Mouse (Mus musculus): Measurements from ENCODE around the gene Edem1.

Gene Edem1

GRCm38 (mm10) chr6:108881074-108881473, 52.6 kb downstream of the Edem1 start:
- TF ChIP-seq GATA4 (IDR thresholded peaks at IDR 0.05; ENCODE audit: insufficient replicate concordance, low read length): no peak

DNA sequence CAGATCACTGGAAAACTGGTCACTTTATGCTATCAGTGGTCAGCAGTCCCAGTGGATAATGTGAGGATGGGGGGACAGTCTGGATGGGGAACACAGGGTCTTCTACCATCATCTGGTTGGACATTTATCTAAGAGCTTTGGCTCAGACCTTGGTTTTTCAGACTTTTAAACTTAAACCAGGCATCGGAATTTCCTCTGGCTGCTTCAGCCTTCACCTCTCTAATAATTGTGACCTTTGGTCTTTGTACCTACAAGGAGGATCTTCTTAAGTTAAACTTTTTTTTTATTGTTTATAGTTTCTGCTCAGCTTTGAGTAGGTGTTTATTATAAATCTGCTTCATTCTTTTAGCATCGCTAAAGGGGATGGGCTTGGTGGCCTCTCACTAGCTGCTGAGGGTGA, 55.4 kb downstream of the Edem1 start:
- no peak for TF ChIP-seq GATA4 (IDR thresholded peaks at IDR 0.05; ENCODE audit: insufficient replicate concordance, low read length)

DNA sequence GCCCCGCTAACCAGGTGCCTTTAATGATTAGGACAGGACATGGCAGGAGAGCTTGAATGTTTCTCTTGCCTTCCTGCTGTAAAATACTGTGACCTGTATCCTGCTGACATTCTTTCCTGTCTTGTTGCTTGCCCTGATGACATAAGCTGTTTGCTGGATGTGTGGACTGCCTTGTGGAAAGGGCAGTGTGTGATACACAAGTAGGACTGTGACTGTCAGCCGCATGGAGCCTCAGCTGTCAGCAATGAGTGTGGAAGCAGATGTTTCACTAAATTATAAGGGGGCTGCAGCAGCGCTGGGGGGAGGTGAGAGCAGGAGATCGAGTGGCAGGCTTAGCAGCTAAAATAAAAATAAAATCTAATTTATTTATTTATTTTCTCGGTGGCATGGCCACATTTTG, 56.2 kb downstream of the Edem1 start:
- no peak for TF ChIP-seq GATA4 (IDR thresholded peaks at IDR 0.05; ENCODE audit: insufficient replicate concordance, low read length)

- no peak for TF ChIP-seq GATA4 (IDR thresholded peaks at IDR 0.05; ENCODE audit: insufficient replicate concordance, low read length)
These were observed 57.9 kb downstream of the Edem1 start for GRCm38 (mm10) chr6:108886346-108886745.

DNA sequence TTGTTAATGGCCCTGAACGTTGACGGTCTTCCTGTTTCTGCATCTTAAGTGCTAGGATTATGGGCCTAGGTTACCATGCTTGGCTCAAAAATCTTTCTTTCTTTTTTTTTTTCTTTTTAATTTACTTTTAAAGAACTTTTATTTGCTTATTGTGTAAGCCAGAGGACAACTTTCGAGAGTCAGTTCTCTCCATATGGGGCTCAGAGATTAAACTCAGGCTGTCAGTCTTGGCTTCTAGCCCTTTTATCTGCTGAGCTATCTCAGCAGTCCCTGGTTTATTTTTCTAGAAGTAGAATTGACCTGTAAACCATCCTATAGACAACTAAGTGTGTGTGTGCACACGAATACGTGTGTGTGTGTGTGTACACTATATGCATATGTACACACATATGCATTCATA, 64.1 kb downstream of the Edem1 start:
- no peak for TF ChIP-seq GATA4 (IDR thresholded peaks at IDR 0.05; ENCODE audit: insufficient replicate concordance, low read length)

- TF ChIP-seq GATA4 (IDR thresholded peaks at IDR 0.05; ENCODE audit: insufficient replicate concordance, low read length): no peak
These were observed 66.7 kb downstream of the Edem1 start for GRCm38 (mm10) chr6:108895129-108895528.

GRCm38 (mm10) chr6:108895976-108896375, 67.5 kb downstream of the Edem1 start:
- TF ChIP-seq GATA4 (IDR thresholded peaks at IDR 0.05; ENCODE audit: insufficient replicate concordance, low read length): no peak

- no peak for TF ChIP-seq GATA4 (IDR thresholded peaks at IDR 0.05; ENCODE audit: insufficient replicate concordance, low read length)
These were observed 68.2 kb downstream of the Edem1 start for GRCm38 (mm10) chr6:108896525-108897087.

- no peak for TF ChIP-seq GATA4 (IDR thresholded peaks at IDR 0.05; ENCODE audit: insufficient replicate concordance, low read length)
These were observed 70.8 kb downstream of the Edem1 start for GRCm38 (mm10) chr6:108899231-108899630.

GRCm38 (mm10) chr6:108902124-108902523, 73.7 kb downstream of the Edem1 start:
- no peak for TF ChIP-seq GATA4 (IDR thresholded peaks at IDR 0.05; ENCODE audit: insufficient replicate concordance, low read length)

DNA sequence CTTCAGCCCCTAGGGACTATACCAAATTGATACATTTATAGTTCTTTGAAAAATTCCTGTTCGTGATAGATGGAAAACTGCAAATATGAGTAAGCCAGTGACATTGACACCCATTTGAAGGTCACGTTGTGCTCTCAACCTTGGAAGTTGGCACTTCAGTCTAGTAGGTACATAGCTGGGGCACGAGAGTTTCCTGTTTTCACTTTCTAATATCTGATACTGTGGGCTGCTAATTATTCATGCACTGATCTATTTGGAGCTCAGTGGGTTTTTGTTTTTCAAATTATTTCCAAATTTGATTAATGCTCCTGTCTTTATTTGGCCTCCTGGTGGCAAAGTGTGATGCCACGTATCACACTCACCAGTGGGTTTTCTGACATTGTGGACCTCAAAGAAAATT, 74.8 kb downstream of the Edem1 start:
- TF ChIP-seq GATA4 (IDR thresholded peaks at IDR 0.05; ENCODE audit: insufficient replicate concordance, low read length): no peak

DNA sequence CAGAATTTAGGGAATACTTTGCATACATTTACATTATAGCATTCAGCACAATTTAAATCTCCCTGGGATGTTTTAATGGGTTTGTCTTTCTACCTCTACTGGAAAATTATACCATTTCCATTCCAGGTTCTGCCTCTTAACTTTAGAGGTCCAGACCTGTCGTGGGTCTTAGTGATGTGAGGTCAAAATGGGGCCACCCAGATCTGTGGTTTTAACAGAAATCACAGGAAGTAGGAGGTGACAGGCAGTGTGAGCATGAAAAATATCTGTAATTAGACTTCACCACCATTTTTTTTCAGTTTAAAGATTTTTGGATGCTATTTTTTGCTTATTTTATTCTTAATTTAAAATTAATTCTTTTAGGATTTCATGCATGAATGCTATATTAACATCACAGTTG, 78.1 kb downstream of the Edem1 start:
- TF ChIP-seq GATA4 (IDR thresholded peaks at IDR 0.05; ENCODE audit: insufficient replicate concordance, low read length): no peak
